Mouse (Mus musculus) thymus, adult 2 months (tissue): ENCODE data around the gene Fsip1. TPM values are rescaled to one million over a fixed set of nuclear protein-coding genes. Genes with fewer than 3 reads are reported as not detected.

Source experiments
- DNase-seq: peaks from one replicate; pipeline ENCODE4 v3.0.0; 2021
- H3K27ac ChIP-seq: fragments of 200-500 bp; 2 replicates; pipeline ENCODE4 v1.5.1; 2012; ENCODE audit warnings: low read length, control low read depth; ENCODE audit not compliant: control insufficient read depth, insufficient read depth
- H3K27me3 ChIP-seq: fragments of 200-500 bp; 2 replicates; pipeline ENCODE4 v1.6.1; 2012; ENCODE audit warnings: mild to moderate bottlenecking, low read length, moderate library complexity, mixed read lengths; ENCODE audit not compliant: control insufficient read depth, insufficient read depth
- H3K36me3 ChIP-seq: fragments of 200-500 bp; 2 replicates; pipeline ENCODE4 v1.6.1; 2012; ENCODE audit warnings: mild to moderate bottlenecking, low read length, moderate library complexity; ENCODE audit not compliant: control insufficient read depth, insufficient read depth
- H3K4me1 ChIP-seq: fragments of 200-500 bp; replicated peaks from 2 replicates; pipeline ENCODE4 v1.6.1; 2012; ENCODE audit warnings: low read length; ENCODE audit not compliant: control insufficient read depth, insufficient read depth
- H3K4me3 ChIP-seq: fragments of 200-500 bp; 2 replicates; pipeline ENCODE4 v1.5.1; 2012; ENCODE audit warnings: mild to moderate bottlenecking, low read length, control low read depth, moderate library complexity; ENCODE audit not compliant: control insufficient read depth, insufficient read depth
- CTCF ChIP-seq: fragments of 200-500 bp; IDR thresholded peaks from 2 replicates; pipeline ENCODE4 v1.5.1; 2012; ENCODE audit warnings: mild to moderate bottlenecking, control low read depth, low read length, moderate library complexity, borderline replicate concordance; ENCODE audit not compliant: control insufficient read depth, poor library complexity, insufficient read depth; ENCODE audit errors: extremely low read depth
- POLR2A ChIP-seq: fragments of 200-500 bp; IDR thresholded peaks from 2 replicates; pipeline ENCODE4 v1.6.1; 2012; ENCODE audit warnings: mild to moderate bottlenecking, low read length, control low read depth, moderate library complexity; ENCODE audit not compliant: control insufficient read depth, poor library complexity, insufficient read depth; ENCODE audit errors: extremely low read depth
- WGBS: fragments of 180-500 bp; shearing (Covaris S2); methylation state at CpG from one replicate; pipeline ENCODE4 v1.1.7; 2018; 5-methylcytosine and 5-hydroxymethylcytosine counted together
- polyA plus RNA-seq: library from polyadenylated mRNA; depleted of rRNA; stranded (reverse); fragments of >200 nt; gene quantifications from 2 replicates; pipeline ENCODE4 v1.2.3, GENCODE M21; 2012

Fsip1 gene
- polyA plus RNA-seq, 1 experiment, result not detected

DNA sequence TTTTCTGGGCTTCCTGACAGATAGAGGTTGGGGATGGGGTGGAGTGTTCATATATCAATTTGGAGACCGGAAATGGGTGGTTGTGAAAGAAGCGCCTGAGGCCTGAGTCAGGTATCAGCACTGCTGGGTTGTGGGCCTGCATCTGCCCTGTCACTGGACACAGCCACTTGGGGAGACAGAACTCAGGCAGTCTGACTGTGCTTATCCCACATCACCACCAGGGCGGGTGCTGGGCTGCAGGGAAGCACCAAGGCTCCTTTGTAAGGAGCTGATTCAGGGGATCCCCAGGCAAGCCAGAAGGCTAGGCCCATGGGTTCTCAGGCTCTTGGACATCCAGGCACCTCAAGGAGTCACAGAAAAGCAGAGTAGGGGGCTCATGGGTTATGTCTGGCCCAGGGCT is 59.8 kb downstream of the Fsip1 start:
- Histone ChIP-seq H3K27ac (no peak overlapping the region), H3K27me3 (no peaks in the 10 kb centered on the region), H3K4me1 (no peaks in the 10 kb centered on the region), H3K36me3 (no peaks in the 10 kb centered on the region), H3K4me3 (no peak overlapping the region)
- TF ChIP-seq CTCF (no peak), POLR2A (no peak)
- WGBS, result 94% methylated on average over 3 of the region's 3 CpGs
- DNase-seq, result no peak

DNA sequence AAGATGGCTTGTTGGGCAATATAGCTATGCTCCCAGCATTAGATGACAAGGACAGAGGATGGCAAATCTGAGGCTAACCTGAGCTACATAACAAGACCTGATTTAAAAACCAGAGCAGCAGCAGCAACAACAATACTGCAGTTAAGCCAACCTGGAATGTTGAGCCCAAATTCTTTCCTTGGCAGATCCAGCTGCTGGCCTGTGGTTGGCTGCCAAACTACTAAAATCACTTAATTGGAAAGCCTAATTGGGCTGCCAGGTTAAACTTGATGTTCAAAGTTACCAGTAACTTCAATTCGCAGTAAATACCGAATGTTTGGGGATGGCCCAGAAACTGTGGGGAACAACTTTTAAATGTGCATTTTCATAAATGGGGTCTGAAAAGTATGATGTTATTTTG is 74.6 kb downstream of the Fsip1 start:
- DNase-seq, result no peak
- H3K27ac ChIP-seq, result no peak overlapping the region
- TF ChIP-seq CTCF (no peak), POLR2A (no peak)
- no peak overlapping the region for H3K4me3 ChIP-seq
- no peaks in the 10 kb centered on the region for H3K36me3 ChIP-seq
- no peaks in the 10 kb centered on the region for H3K4me1 ChIP-seq
- 94% methylated on average over 2 of the region's 2 CpGs for WGBS
- no peaks in the 10 kb centered on the region for H3K27me3 ChIP-seq

DNA sequence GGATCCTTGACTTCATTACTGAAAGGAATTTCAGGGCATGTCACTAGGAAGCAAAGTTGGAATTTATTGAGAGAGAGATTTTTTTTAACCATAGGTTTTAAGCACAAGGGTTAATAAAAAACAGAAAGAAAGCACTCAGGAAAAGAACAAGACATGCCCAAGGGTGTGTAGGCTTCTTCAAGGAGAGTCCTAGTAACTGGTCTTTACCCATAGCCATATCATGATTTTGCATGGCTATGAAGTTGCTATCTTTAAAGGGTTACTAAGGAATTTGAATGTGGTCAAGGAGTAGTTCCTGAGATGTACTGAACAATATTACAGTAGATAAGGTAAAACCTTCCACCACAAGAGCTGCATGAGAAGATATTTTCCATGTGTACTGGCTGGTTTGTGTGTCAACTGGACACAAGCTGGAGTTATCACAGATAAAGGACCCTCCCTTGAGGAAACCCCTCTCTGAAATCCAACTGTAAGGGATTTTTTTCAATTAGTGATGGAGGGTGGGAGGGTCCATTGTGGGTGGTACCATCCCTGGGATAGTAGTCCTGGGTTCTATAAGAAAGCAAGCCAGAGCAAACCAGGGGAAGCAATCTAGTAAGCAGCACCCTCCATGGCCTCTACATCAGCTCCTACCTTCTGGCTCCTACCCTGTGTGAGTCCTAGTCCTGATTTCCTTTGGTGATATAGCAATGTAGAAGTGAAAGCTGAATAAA is 76.7 kb downstream of the Fsip1 start:
- Histone ChIP-seq H3K27ac (no peak overlapping the region), H3K4me1 (no peaks in the 10 kb centered on the region)
- no peak for DNase-seq

DNA sequence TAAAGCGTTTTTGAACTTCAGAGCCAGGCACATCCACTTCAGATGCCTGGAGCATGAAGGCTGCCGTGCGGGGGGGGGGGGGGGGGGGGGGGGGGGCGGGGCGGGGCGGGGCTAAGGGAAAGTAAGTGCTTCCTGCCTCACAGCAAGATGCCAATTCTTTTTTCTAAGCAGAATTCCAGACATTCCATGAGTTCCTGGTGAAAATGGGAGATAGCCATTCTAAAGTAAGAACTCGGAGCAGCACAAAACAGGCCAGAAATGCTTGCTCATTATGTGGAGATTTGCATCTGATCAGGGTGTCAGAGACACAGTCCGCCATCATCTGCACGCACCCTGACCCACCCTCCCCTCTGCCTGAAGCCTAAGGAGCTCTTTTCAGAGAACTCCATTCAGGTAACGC is 77.3 kb downstream of the Fsip1 start:
- H3K36me3 ChIP-seq, result no peaks in the 10 kb centered on the region

More for the DNA sequence above, 76.7 kb downstream of the Fsip1 start:
- TF ChIP-seq POLR2A (no peak), CTCF (no peak)
- Histone ChIP-seq H3K27me3 (no peaks in the 10 kb centered on the region), H3K4me3 (no peak overlapping the region), H3K36me3 (no peaks in the 10 kb centered on the region)

DNA sequence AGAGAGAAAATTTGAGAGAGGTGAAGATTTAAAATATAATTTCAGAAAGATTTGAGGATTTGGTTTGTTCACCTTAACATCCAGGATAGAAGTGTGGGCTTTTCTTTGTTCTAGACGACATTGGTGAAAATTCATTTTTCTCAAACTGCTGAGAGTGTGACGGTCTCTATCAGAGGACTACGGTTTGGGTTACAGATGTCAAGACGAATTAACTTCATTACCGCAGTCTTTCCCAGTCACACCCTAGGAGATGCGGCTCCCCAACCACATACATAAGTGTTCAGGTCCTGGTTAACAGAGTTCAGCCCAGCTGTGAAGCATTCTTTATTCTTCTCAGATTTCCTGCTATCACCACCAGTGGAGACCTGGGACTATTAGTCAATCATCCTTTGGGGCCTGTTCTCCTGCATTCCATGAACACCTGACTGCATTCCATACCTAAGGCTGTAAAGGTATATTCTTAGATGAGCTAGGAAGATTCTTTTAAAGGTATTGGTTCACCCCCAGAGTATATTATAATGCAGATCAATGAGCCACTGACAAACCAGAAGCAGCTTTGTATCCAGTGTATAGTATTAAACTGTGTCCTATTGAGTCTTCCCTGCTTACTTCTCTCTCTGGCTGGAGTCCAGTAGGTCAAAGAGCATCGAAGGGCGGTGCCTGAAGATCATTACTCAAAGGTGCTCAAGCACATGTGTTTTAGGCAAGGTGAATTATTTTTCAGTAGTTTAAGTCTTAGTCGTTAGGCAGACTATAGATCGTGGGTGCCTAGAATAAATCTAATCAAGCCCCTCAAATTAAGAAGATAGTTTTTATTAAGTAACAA is 82.0 kb downstream of the Fsip1 start:
- no peak for DNase-seq
- Histone ChIP-seq H3K27me3 (no peaks in the 10 kb centered on the region), H3K4me1 (no peaks in the 10 kb centered on the region), H3K27ac (no peak overlapping the region), H3K36me3 (no peaks in the 10 kb centered on the region), H3K4me3 (no peak overlapping the region)
- 93% methylated on average over 10 of the region's 10 CpGs for WGBS
- TF ChIP-seq CTCF, result no peak
- TF ChIP-seq POLR2A, result no peak

More for the DNA sequence above, 77.3 kb downstream of the Fsip1 start:
- Histone ChIP-seq H3K4me3 (no peak overlapping the region), H3K27ac (no peak overlapping the region), H3K27me3 (no peaks in the 10 kb centered on the region), H3K4me1 (no peaks in the 10 kb centered on the region)
- no peak for DNase-seq
- TF ChIP-seq POLR2A (no peak), CTCF (no peak)
- 38% methylated on average over 7 of the region's 10 CpGs for WGBS

DNA sequence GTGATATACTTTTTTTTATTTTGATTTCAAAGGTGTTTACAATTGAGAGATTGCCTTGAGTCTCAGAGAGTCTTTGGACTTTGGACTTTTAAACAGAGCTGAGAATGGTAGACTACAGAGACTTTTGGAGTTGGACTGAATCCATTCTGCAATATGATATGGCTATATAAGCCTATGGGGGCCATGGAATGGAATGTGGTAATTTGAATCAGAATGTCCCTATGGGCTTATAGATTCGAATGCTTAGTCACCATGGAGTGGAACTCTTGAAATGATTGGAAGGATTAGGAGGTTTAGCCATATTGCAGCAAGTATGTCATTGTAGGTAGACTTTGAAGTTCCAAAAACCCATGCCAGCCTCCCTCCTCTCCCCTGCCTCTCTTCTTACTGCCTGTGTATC is 88.5 kb downstream of the Fsip1 start:
- Histone ChIP-seq H3K27ac (no peak overlapping the region), H3K4me3 (no peak overlapping the region), H3K4me1 (no peaks in the 10 kb centered on the region), H3K36me3 (no peaks in the 10 kb centered on the region), H3K27me3 (no peaks in the 10 kb centered on the region)
- DNase-seq, result no peak
- 82% methylated on average over 1 of the region's 1 CpGs for WGBS
- TF ChIP-seq POLR2A, result no peak
- no peak for TF ChIP-seq CTCF
